Mouse (Mus musculus): ENCODE measurements around the gene Tfcp2l1.

The Tfcp2l1 gene

DNA sequence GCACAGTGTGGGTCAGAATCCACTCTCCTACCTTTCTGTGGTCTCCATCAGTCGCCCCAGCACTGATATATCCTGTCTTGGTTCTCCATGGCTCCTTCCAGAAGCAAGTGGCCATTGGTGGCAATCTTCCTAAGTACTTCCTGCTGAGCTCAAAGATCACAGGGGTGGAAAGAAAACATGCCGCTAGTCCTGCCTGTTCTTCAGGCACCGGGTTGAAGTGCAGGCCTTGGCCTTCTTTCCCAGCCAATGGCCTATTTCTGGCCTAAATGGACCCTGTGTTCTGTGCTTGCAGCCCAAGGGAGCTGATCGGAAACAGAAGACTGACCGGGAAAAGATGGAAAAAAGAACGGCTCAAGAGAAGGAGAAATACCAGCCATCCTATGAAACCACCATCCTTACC is 31.0 kb downstream of the Tfcp2l1 start:
- DNase-seq (ENCODE audit: low read depth): no peak

GRCm38 (mm10) chr1:118660880-118661465 is 33.2 kb downstream of the Tfcp2l1 start:
- no peak for DNase-seq (ENCODE audit: low read depth)

DNA sequence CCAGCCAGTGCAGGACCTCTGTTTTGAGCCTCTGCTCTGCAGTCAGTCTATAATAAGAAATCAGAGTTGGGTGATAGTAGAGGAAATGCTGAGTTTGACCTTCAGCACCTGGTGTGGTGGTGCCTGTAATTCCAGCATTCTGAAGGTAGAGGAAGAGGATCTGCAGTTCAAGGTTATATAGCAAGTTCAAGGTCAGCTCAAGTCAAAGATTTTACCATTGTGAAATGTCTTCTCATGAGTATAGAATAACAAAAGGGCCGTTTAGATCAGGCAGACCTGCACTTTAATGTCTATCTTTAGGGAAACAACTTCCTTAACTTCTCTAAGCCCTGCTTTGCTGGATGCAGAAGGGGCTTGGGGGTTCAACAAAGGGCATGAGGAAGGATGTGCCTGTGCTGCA is 35.3 kb downstream of the Tfcp2l1 start:
- DNase-seq (ENCODE audit: low read depth): no peak

DNA sequence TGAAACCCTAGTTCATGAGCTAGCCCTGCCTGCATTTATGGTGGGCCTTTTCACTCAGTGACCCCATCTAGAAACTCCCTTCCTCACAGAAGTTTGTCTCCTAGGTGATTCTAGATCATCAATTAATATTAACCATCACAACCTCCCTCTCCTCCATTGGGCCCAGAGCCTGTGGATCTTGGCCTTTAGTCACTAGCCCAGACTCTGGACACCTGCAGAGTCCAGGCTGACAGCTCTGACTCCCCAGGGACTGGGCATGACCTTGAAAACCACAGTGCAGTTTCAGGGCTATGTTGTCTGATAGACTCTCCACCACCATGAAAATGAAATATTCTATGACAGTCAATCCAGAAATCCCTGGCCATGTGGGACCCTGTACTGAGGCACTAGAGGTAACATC is 39.8 kb downstream of the Tfcp2l1 start:
- no peak for DNase-seq (ENCODE audit: low read depth)

DNA sequence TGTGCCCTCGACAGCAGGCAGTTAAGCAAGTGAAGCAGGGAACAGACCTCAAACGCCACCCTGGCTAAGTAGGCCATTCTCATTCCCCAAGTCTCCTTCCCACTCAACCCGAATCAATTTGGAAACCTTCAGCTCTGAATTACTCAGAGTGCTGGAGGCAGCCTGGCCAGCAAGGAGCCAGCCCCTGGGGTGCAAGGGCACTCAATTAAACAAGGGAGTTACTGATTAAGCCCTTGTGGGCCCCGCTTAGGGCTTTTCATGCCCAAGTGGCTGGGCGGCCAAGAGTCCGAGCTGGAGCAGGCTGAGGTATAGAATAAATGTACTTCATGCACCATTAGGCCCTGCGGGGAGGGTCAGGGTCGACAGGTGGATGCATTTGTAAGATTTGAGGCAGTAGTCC is 44.5 kb downstream of the Tfcp2l1 start:
- no peak for DNase-seq (ENCODE audit: low read depth)

GRCm38 (mm10) chr1:118674176-118674575 is 46.4 kb downstream of the Tfcp2l1 start:
- DNase-seq (ENCODE audit: low read depth): no peak

- DNase-seq (ENCODE audit: low read depth): no peak
These were observed 54.2 kb downstream of the Tfcp2l1 start for GRCm38 (mm10) chr1:118681980-118682379.

DNA sequence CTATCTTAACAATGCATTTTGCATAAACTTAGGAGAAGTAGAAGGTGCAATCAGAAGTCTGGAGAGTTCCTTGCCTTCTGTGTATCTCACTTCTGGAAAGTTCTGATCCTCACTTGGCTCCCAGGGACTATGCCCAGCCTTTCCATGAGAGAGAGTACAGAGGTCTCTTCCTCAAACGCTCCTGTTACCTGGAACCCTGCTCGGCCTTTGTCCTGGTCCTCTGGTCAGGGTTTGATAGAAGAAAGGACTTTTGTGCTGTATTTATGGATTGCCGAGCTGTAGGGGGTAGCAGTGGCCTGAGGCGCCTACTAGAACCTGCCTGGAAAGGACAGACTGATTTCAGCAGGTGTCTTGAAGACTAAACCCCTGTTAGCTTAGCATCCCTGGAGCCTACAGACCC is 55.9 kb downstream of the Tfcp2l1 start:
- no peak for DNase-seq (ENCODE audit: low read depth)

- no peak for DNase-seq (ENCODE audit: low read depth)
These were observed 60.0 kb downstream of the Tfcp2l1 start for GRCm38 (mm10) chr1:118687726-118688125.

DNA sequence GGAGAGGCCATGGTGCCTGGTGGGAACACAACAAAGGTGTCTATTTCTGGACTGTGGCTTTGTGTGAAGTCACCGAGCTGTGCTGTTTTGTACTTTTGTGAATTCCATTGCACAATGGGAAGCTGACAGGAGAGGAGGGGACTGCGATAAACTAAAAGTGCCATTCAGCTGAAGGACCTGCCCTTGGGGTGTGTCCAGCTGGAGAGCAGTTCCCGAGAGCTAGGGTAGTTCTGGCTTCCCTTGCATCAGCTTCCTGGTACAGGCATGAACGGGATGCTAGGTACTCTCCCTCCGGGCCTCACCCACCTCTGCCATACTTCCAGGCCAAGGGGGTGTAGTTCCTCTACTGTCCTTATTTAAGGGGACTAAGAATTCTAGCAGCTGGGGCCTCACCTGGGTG is 62.1 kb downstream of the Tfcp2l1 start:
- DNase-seq (ENCODE audit: low read depth): no peak

DNA sequence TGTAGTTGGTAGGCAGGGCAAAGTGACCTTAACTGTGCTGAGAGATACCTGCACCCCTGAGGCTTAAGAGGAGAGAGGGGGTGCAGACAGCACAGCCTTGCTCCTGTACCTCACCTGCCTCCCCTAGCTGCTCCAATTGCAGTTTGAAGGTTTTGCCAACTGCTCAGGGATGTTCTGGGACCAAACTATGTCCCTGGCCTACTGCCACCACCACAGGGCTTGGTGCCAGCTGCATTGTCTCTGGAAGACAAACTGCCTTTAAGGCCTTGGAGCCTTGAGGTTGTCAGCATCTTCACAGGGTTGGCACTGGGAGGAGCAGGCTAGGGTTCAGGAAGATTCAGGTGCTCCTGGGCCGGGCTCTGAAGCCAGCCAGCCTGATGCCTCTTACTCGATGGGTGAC is 66.7 kb downstream of the Tfcp2l1 start:
- DNase-seq (ENCODE audit: low read depth): no peak

- DNase-seq (ENCODE audit: low read depth): no peak
These were observed 70.2 kb downstream of the Tfcp2l1 start for GRCm38 (mm10) chr1:118697906-118698305.

GRCm38 (mm10) chr1:118699118-118699890 is 71.6 kb downstream of the Tfcp2l1 start:
- DNase-seq (ENCODE audit: low read depth): no peak

DNA sequence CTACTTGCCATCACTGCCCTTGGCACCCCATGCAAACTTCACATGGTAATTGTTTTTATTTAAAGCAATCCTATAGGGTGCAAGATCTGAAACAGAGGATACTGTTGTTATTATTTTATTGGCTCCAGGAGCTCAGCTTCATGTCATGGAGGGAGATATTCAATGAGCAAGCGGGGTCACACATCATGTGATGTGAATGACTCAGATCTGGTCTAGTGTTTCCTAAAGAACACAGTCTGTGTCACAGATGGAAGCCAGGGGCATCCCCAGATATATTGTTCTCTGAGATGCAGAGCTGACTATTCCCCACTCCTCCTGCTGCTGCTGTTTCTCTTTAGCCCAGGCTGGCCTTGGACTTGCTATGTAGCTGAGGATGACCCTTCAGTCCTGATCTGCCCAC is 72.2 kb downstream of the Tfcp2l1 start:
- no peak for DNase-seq (ENCODE audit: low read depth)

GRCm38 (mm10) chr1:118711606-118712005 is 83.9 kb downstream of the Tfcp2l1 start:
- DNase-seq (ENCODE audit: low read depth): no peak

DNA sequence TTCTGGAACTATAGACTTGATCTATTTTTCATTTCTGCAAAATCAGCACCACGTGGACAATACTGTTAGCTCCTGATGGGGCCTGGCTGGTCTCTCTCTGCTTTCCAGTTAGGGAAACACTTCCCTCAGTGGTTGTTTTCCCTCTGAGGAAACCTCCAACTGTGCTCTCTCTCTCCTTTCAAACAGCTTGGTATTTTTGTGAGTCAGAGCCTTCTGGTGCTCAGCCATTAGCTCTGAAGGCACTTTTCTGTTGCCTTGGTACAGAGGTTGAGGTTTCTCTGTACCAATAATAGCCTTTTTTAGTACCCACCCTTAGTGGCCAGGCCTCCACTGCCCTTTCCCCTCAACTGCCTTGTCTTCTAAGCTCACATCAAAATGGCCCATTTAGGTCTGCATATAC is 88.5 kb downstream of the Tfcp2l1 start:
- DNase-seq (ENCODE audit: low read depth): no peak

GRCm38 (mm10) chr1:118718055-118718454 is 90.3 kb downstream of the Tfcp2l1 start:
- DNase-seq (ENCODE audit: low read depth): no peak

- DNase-seq (ENCODE audit: low read depth): no peak
These were observed 92.0 kb downstream of the Tfcp2l1 start for GRCm38 (mm10) chr1:118719699-118720098.

- DNase-seq (ENCODE audit: low read depth): no peak
These were observed 92.8 kb downstream of the Tfcp2l1 start for GRCm38 (mm10) chr1:118720474-118721095.

DNA sequence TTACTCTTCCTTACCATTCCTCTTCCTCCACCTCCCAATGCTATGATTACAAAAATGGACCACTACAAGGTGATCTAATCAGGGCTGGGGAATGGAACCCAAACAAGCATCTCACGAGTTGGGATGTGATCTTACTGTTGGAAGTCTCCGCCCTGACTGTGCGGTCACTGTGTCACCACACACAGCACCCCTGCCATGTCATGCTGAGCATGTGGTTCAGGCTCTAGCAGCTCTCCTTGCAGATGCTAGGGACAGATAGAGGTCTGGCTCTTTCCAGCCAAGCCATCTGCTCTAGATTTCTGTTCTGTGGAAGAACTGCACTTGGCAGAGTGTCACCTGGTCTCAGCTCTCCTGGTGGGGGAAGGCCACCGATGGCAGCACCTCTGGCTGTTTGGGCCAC is 99.3 kb downstream of the Tfcp2l1 start:
- peak; percentile 21 for DNase-seq (ENCODE audit: low read depth)

- no peak for DNase-seq (ENCODE audit: low read depth)
These were observed 101.1 kb downstream of the Tfcp2l1 start for GRCm38 (mm10) chr1:118728796-118729195.
